Mouse (Mus musculus) midbrain, postnatal 0 days (tissue): ENCODE measurements around the gene Foxf1. TPM values are rescaled to one million over a fixed set of nuclear protein-coding genes. Genes with fewer than 3 reads are reported as not detected.
A peak's percentile ranks its signal among the peaks of the same experiment; 100 is the strongest.

Source experiments
- ATAC-seq: fragments of 200-750 bp; cut with Nextera tagmentation; 2 replicates; pipeline ENCODE4 v1.8.0; 2017; ENCODE audit warnings: moderate number of reproducible peaks, mild to moderate bottlenecking, moderate TSS enrichment, moderate library complexity; ENCODE audit not compliant: low FRiP score
- DNase-seq: peaks from one replicate; pipeline ENCODE4 v3.0.0-alpha.2; 2015; ENCODE audit warnings: low spot score
- H3K27ac ChIP-seq: fragments of 300-500 bp; sonication (generic); 2 replicates; pipeline ENCODE4 v1.5.1; 2014; ENCODE audit warnings: low read depth, mild to moderate bottlenecking, low read length, mixed read lengths
- H3K27me3 ChIP-seq: fragments of 300-500 bp; sonication (generic); 2 replicates; pipeline ENCODE4 v1.6.1; 2014; ENCODE audit warnings: low read length, control low read depth, mixed read lengths; ENCODE audit not compliant: insufficient read depth
- H3K36me3 ChIP-seq: fragments of 300-500 bp; sonication (generic); 2 replicates; pipeline ENCODE4 v1.6.1; 2014; ENCODE audit warnings: low read length, control low read depth, mixed read lengths; ENCODE audit not compliant: insufficient read depth
- H3K4me1 ChIP-seq: fragments of 300-500 bp; sonication (generic); 2 replicates; pipeline ENCODE4 v1.6.1; 2014; ENCODE audit warnings: mild to moderate bottlenecking, control low read depth, antibody characterized with exemption, low read length, mixed read lengths; ENCODE audit not compliant: insufficient read depth
- H3K4me2 ChIP-seq: fragments of 300-500 bp; sonication (generic); 2 replicates; pipeline ENCODE4 v1.6.1; 2014; ENCODE audit warnings: low read depth, mild to moderate bottlenecking, low read length, mixed read lengths; ENCODE audit not compliant: poor library complexity, severe bottlenecking
- H3K4me3 ChIP-seq: fragments of 300-500 bp; sonication (generic); 2 replicates; pipeline ENCODE4 v1.5.1; 2014; ENCODE audit warnings: low read depth, mild to moderate bottlenecking, low read length, moderate library complexity
- H3K9ac ChIP-seq: fragments of 300-500 bp; sonication (generic); replicated peaks from 2 replicates; pipeline ENCODE4 v1.6.1; 2014; ENCODE audit warnings: mild to moderate bottlenecking, low read length, moderate library complexity, mixed read lengths; ENCODE audit not compliant: poor library complexity, severe bottlenecking
- H3K9me3 ChIP-seq: fragments of 300-500 bp; sonication (generic); 2 replicates; pipeline ENCODE4 v1.6.1; 2016; ENCODE audit warnings: low read length, control low read depth
- CTCF ChIP-seq: IDR thresholded peaks from 2 replicates; pipeline ENCODE4 v1.5.1; 2016; ENCODE audit warnings: antibody characterized with exemption, mild to moderate bottlenecking
- WGBS: fragments of 180-500 bp; shearing (Covaris S2); extraction: QIAGEN DNeasy Blood & Tissue Kit; methylation state at CpG from one replicate; pipeline ENCODE4 v1.1.7; 2014; 5-methylcytosine and 5-hydroxymethylcytosine counted together
- polyA plus RNA-seq: library from polyadenylated mRNA; unstranded; fragments of >200 nt; fragmentation: Nextera tagmentation; extraction: Ambion mirVana; gene quantifications from 2 replicates; pipeline ENCODE4 v1.2.1, GENCODE M21; 2015
- total RNA-seq: library from RNA; depleted of rRNA; stranded (reverse); fragments of >200 nt; gene quantifications from 2 replicates; pipeline ENCODE4 v1.2.3, GENCODE M21; 2014

The Foxf1 gene
- total and polyA plus RNA-seq, 2 experiments from 2014 or later, result 1.6 to 3.5 TPM

DNA sequence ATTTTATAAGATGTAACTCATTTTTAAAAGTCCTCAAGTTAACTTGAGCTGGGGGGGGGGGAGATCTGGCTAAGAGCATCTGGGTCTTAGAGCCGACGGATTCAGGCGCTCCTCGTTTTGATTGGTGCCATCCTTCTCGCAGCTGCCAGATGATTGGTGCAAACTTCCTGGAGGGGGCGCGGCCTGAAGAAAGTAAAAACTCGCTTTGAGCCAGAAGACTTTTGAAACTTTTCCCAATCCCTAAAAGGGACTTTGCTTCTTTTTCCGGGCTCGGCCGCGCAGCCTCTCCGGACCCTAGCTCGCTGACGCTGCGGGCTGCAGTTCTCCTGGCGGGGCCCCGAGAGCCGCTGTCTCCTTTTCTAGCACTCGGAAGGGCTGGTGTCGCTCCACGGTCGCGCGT is 31.8 kb downstream of the Foxf1 start, which contains the start of gene Foxc2:
Foxc2 (plus strand) TSS at position 224 of the 400 bp plus-strand sequence.
- H3K36me3 ChIP-seq, result no peaks in the 10 kb centered on the region
- no peak within 1 kb of the TSS for H3K27ac ChIP-seq
- peak within 1 kb of the TSS; percentile 45 for H3K4me2 ChIP-seq
- peaks cover 2% of the 10 kb centered on the region; the same call in 1 of the 2 replicates for H3K4me1 ChIP-seq
- H3K27me3 ChIP-seq, result peaks cover 67% of the 10 kb centered on the region
- TF ChIP-seq CTCF, result no peak; the same call in 1 of the 2 replicates
- no peaks in the 10 kb centered on the region for H3K9me3 ChIP-seq
- DNase-seq (peak; percentile 82), ATAC-seq (no peak)
- H3K4me3 ChIP-seq, result peak within 1 kb of the TSS; percentile 29
- no peak within 1 kb of the TSS for H3K9ac ChIP-seq
- WGBS, result under 1% methylated on average over 25 of the region's 25 CpGs

- no peak overlapping the region for H3K9ac ChIP-seq
- no peak for ATAC-seq
Observed at GRCm38 (mm10) chr8:121116591-121117185, 32.5 kb downstream of the Foxf1 start.

GRCm38 (mm10) chr8:121117186-121117651 is 33.0 kb downstream of the Foxf1 start:
- under 1% methylated on average over 35 of the region's 62 CpGs for WGBS
- no peaks in the 10 kb centered on the region for H3K36me3 ChIP-seq
- H3K27me3 ChIP-seq, result peaks cover 73% of the 10 kb centered on the region
- H3K4me1 ChIP-seq, result peaks cover 2% of the 10 kb centered on the region; the same call in 1 of the 2 replicates
- DNase-seq, result no peak
- H3K4me2 ChIP-seq, result peak overlapping the region; percentile 23; the same call in 1 of the 2 replicates
- H3K9me3 ChIP-seq, result no peaks in the 10 kb centered on the region
- no peak for ATAC-seq
- H3K27ac ChIP-seq, result no peak overlapping the region
- no peak overlapping the region for H3K9ac ChIP-seq
- peak; percentile 10; the same call in 1 of the 2 replicates for TF ChIP-seq CTCF
- H3K4me3 ChIP-seq, result peak overlapping the region; percentile 29

More at GRCm38 (mm10) chr8:121116591-121117185, 32.5 kb downstream of the Foxf1 start:
- H3K4me2 ChIP-seq, result peak overlapping the region; percentile 45
- no peak for DNase-seq
- H3K27me3 ChIP-seq, result peaks cover 68% of the 10 kb centered on the region
- H3K27ac ChIP-seq, result no peak overlapping the region
- no peak for TF ChIP-seq CTCF
- H3K9me3 ChIP-seq, result no peaks in the 10 kb centered on the region
- 1% methylated on average over 54 of the region's 55 CpGs for WGBS
- peaks cover 2% of the 10 kb centered on the region; the same call in 1 of the 2 replicates for H3K4me1 ChIP-seq
- H3K36me3 ChIP-seq, result no peaks in the 10 kb centered on the region
- peak overlapping the region; percentile 29 for H3K4me3 ChIP-seq

- ATAC-seq, result no peak
- no peak overlapping the region; the same call in 1 of the 2 replicates for H3K9ac ChIP-seq
- H3K36me3 ChIP-seq, result no peaks in the 10 kb centered on the region
- under 1% methylated on average over 28 of the region's 28 CpGs for WGBS
- 0 out of 2 replicates have a peak overlapping the region, but pooled peaks have one; percentile 23 for H3K4me2 ChIP-seq
- no peak for DNase-seq
- TF ChIP-seq CTCF, result no peak
- H3K9me3 ChIP-seq, result no peaks in the 10 kb centered on the region
- H3K27me3 ChIP-seq, result peaks cover 80% of the 10 kb centered on the region
- peaks cover 2% of the 10 kb centered on the region; the same call in 1 of the 2 replicates for H3K4me1 ChIP-seq
- no peak overlapping the region for H3K27ac ChIP-seq
- peak overlapping the region; percentile 29; the same call in 1 of the 2 replicates for H3K4me3 ChIP-seq
Observed at GRCm38 (mm10) chr8:121117906-121118305, 33.7 kb downstream of the Foxf1 start.

GRCm38 (mm10) chr8:121118634-121119420 is 34.6 kb downstream of the Foxf1 start:
- Histone ChIP-seq H3K4me3 (no peak overlapping the region), H3K9ac (no peak overlapping the region), H3K4me2 (no peak overlapping the region), H3K36me3 (no peaks in the 10 kb centered on the region), H3K4me1 (peaks cover 2% of the 10 kb centered on the region; the same call in 1 of the 2 replicates), H3K9me3 (no peaks in the 10 kb centered on the region), H3K27ac (no peak overlapping the region), H3K27me3 (peaks cover 85% of the 10 kb centered on the region)
- no peak for DNase-seq
- WGBS, result 2% methylated on average over 18 of the region's 18 CpGs
- no peak for TF ChIP-seq CTCF
- ATAC-seq, result no peak
